Mouse (Mus musculus) bone marrow, adult 2 months (tissue): ENCODE data around the gene Rad54l2. TPM values are rescaled to one million over a fixed set of nuclear protein-coding genes. Genes with fewer than 3 reads are reported as not detected.

Source experiments
- H3K27ac ChIP-seq: fragments of 200-500 bp; 2 replicates; pipeline ENCODE4 v1.5.1; 2012; ENCODE audit warnings: low read depth, mild to moderate bottlenecking, control low read depth, inconsistent platforms, low read length; ENCODE audit not compliant: control insufficient read depth, poor library complexity, insufficient read depth
- H3K4me1 ChIP-seq: fragments of 200-500 bp; 2 replicates; pipeline ENCODE4 v1.6.1; 2011; ENCODE audit warnings: low read length; ENCODE audit not compliant: control insufficient read depth, insufficient read depth
- H3K4me3 ChIP-seq: fragments of 200-500 bp; replicated peaks from 2 replicates; pipeline ENCODE3; 2011; ENCODE audit warnings: mild to moderate bottlenecking, low read depth, low read length, control low read depth; ENCODE audit not compliant: control insufficient read depth
- CTCF ChIP-seq: fragments of 200-500 bp; IDR thresholded peaks from 2 replicates; pipeline ENCODE4 v1.5.1; 2011; ENCODE audit warnings: low read length, control low read depth; ENCODE audit not compliant: control insufficient read depth, insufficient read depth
- POLR2A ChIP-seq: fragments of 200-500 bp; IDR thresholded peaks from 2 replicates; pipeline ENCODE4 v1.6.1; 2011; ENCODE audit warnings: low read depth, mild to moderate bottlenecking, control low read depth, low read length, borderline replicate concordance; ENCODE audit not compliant: control insufficient read depth
- WGBS: fragments of 180-500 bp; shearing (Covaris S2); methylation state at CpG from one replicate; pipeline ENCODE4 v1.1.7; 2018; 5-methylcytosine and 5-hydroxymethylcytosine counted together
- polyA plus RNA-seq: library from polyadenylated mRNA; stranded (reverse); fragments of >200 nt; gene quantifications from 2 replicates; pipeline ENCODE4 v1.2.4, GENCODE M21; 2011; ENCODE audit warnings: low replicate concordance; ENCODE audit not compliant: missing spikeins, insufficient read depth, insufficient read length

The Rad54l2 gene
- polyA plus RNA-seq, 1 experiment: 11.9 TPM

DNA sequence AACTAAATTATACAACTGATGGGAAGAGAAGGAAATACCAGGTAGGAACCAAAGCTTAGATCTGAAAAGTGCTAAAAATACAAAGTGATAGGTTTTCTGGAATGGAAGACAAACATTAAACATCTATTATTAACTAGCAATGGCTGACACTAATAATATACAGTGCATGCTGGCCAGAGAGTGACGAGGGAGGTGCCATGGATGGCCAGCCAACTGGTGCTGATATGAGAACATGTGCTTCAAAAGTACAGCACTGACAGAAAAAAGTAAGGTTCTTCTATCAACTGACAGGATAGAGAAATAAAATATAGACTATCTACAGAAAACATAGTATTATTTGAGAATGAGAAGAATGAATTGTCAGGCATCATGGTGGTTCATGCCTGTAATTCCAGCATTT, 12.9 kb downstream of the Rad54l2 start:
- no peaks in the 10 kb centered on the region; the same call in 1 of the 2 replicates for H3K4me1 ChIP-seq
- H3K27ac ChIP-seq: no peak overlapping the region
- WGBS: 63% methylated on average over 1 of the region's 1 CpGs
- TF ChIP-seq POLR2A (no peak), CTCF (no peak)
- H3K4me3 ChIP-seq: no peak overlapping the region

DNA sequence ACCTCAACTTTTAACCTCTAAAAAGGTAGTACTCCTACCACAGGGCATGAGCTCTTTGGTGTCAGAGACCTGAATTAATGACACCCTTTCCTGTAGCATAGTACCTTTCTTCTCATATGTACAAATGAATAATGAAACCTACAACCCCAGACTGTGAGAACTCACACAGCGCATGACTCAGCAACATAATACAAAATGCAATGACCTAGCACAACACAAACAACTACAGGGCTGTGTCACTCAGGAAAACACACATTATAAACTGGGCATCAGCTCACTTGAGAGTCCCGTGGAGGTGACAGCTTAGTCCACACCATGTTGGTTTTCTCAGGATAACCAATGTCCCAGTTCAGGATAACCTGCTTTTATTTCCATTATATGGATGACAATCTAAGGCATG, 17.2 kb downstream of the Rad54l2 start:
- WGBS: 86% methylated on average over 2 of the region's 2 CpGs
- Histone ChIP-seq H3K4me1 (peaks cover 4% of the 10 kb centered on the region), H3K27ac (no peak overlapping the region), H3K4me3 (no peak overlapping the region)
- TF ChIP-seq POLR2A: no peak
- TF ChIP-seq CTCF: no peak

DNA sequence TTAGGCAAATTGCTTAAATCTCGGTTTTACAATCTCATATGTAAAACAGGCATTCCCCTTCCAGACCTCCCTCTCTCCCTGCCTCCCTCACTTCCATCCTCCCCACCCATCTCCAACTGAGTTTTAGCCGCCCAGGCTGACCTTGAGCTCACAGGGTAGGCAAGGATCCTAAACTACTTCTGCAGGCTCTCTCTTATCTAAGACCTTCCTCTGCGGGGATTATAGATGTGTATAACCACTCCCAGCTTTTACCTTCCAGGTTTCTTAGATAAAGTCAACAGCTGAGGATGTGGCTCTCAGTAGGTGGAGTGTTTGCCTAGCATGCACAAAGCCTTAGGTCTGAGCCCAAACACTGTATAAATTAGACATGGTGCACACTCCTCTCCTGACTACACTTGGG, 18.8 kb downstream of the Rad54l2 start:
- H3K27ac ChIP-seq: no peak overlapping the region
- H3K4me1 ChIP-seq: peaks cover 4% of the 10 kb centered on the region
- H3K4me3 ChIP-seq: no peak overlapping the region
- TF ChIP-seq CTCF (no peak), POLR2A (no peak)
- 56% methylated on average over 3 of the region's 3 CpGs for WGBS

DNA sequence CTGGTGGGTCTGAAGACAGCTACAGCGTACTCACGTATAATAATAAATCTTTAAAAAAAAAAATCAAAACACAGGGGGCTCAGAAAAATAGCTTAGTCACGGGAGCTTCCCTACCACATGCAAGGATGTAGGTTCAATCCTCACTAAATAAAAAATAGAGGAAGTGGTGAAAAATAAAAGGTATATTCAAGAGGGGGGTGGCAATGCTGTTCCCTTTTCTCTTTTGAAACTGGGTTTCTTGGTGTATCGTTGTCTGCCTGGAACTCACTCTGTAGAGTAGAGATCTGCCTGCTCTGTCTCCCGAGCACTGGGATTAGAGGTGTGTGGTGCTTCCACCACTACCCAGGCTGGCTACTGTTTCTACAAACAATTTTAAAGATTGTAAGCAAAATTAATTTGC, 19.2 kb downstream of the Rad54l2 start:
- Histone ChIP-seq H3K4me1 (peaks cover 4% of the 10 kb centered on the region), H3K27ac (no peak overlapping the region), H3K4me3 (no peak overlapping the region)
- WGBS: 33% methylated on average over 5 of the region's 5 CpGs
- TF ChIP-seq CTCF (no peak), POLR2A (no peak)

DNA sequence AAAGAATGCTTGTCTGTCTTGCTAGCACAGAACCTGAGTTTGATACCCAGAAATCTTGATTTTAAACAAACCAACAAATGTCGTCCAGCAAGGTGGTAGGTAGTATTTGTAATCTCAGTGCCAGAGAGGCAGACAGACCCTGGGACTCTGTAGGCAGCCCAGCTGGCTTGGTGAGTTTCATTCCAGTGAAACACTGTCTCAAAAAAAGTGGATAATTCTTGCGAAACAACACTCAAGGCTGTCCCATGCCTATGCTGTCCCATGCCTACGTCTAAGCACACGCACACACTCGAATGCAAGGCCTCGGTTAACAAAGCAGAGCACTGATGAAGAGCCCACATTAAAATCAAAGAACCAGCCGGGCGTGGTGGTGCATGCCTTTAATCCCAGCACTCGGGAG, 32.6 kb downstream of the Rad54l2 start:
- 82% methylated on average over 9 of the region's 9 CpGs for WGBS
- H3K27ac ChIP-seq: no peak overlapping the region
- H3K4me3 ChIP-seq: no peak overlapping the region
- no peak for TF ChIP-seq CTCF
- TF ChIP-seq POLR2A: no peak
- no peaks in the 10 kb centered on the region; the same call in 1 of the 2 replicates for H3K4me1 ChIP-seq

DNA sequence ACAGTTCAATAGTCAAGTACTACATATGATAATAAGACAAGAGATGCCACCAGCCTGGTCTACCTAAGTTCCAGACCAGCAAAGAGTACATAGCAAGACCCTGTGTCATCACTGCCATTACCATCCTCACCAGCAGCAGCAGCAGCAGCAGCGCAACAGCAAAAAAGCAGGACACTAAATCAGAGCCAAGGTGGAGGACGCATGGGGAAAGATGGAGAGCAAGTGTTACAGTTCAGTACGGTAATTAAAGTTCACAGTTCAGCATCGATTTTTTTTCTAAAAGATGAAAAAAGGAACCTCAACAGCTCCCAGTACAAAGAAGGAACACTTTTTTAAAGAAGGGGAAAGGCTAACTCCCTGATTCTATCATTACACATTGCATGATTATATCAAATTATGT, 33.2 kb downstream of the Rad54l2 start:
- TF ChIP-seq POLR2A: no peak
- TF ChIP-seq CTCF: no peak
- Histone ChIP-seq H3K4me1 (no peaks in the 10 kb centered on the region; the same call in 1 of the 2 replicates), H3K4me3 (no peak overlapping the region), H3K27ac (no peak overlapping the region)
- 71% methylated on average over 4 of the region's 4 CpGs for WGBS

DNA sequence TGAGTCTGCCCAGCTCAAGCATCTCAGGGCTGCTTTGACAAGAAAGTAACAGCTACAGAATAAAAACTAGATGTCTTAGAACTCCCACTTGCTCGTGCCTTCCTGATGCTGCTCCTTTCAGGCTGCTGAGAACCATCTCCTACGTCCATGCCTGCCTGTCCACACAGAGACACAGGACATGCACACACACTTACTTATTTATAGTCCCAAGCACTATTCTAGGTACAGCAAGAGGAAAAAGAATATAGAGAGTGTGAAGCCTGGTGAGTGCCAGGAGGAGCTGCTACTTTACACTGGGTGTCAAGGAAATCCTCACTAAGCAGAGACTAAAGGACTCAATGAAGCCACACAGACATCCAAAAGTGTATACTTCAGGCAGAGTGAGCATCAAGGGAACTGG, 34.7 kb downstream of the Rad54l2 start:
- WGBS: 90% methylated on average over 2 of the region's 2 CpGs

DNA sequence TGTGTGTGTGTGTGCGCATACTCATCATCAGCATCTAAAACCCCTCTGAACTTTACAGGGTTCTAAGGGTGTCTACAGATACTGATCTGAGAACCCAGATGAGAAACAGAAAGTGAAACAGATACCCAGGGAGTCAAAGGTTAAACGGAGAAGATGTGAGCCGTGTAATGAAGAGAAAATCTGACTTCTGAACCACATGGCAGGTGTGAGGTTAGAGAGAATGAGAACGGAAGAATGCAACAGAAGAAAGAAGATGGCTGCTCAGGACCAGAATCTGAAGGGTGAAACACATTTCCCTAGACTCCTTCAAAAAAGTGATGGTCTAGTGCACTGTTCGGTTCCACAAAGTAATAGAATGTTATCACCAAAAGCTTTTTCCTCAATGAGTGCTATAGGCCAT, 36.9 kb downstream of the Rad54l2 start:
- no peaks in the 10 kb centered on the region; the same call in 1 of the 2 replicates for H3K4me1 ChIP-seq
- TF ChIP-seq POLR2A (no peak), CTCF (no peak)
- H3K27ac ChIP-seq: no peak overlapping the region
- WGBS: 78% methylated on average over 5 of the region's 5 CpGs
- H3K4me3 ChIP-seq: no peak overlapping the region

More for the DNA sequence above, 34.7 kb downstream of the Rad54l2 start:
- H3K4me3 ChIP-seq: no peak overlapping the region
- H3K27ac ChIP-seq: no peak overlapping the region
- no peaks in the 10 kb centered on the region; the same call in 1 of the 2 replicates for H3K4me1 ChIP-seq
- TF ChIP-seq CTCF: no peak
- no peak for TF ChIP-seq POLR2A

DNA sequence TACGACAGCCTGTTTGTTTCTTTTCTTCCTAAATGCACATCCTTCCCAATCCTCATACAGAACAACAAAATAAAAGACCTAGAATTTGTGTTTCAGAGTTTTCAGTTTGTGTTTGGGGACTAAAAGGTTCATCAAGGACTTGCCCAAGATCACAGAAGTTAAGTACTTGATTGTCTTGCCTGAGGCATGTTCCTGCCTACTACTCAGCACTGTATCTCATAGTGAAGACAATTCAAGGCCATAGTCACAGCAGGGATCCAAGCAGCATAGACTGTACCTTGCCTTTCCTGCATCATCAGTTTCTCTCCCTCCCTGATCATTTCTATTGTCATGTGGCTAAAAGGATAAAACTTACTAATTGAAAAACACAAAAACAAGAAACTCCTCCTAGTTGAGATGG, 49.0 kb downstream of the Rad54l2 start:
- 74% methylated on average over 1 of the region's 1 CpGs for WGBS
- TF ChIP-seq CTCF (no peak), POLR2A (no peak)
- no peak overlapping the region for H3K27ac ChIP-seq
- no peak overlapping the region for H3K4me3 ChIP-seq
- H3K4me1 ChIP-seq: no peaks in the 10 kb centered on the region
